ENCODE assay signal across 8 mouse cellular contexts in genomic region chr1:175625990-175626692, GRCm38 (mm10). TPM values are rescaled to one million over a fixed set of nuclear protein-coding genes. Genes with fewer than 3 reads are reported as not detected.
DNase-seq lines count a peak whose midpoint lies in the region; ATAC-seq and TF ChIP-seq lines count a peak whose summit lies in the region.

No protein-coding gene starts in this region.

- H3K4me3 ChIP-seq in heart, embryonic 16.5 days (ENCODE audit: low read length), result peak overlapping the region; percentile 91
- H3K4me3 ChIP-seq in liver, adult 2 months (ENCODE audit: insufficient read depth, low read depth, low read length), result peak overlapping the region; percentile 48; the same call in 1 of the 2 replicates
- peak overlapping the region; percentile 95 for H3K4me3 ChIP-seq in midbrain, postnatal 0 days (ENCODE audit: low read depth, low read length)

- H3K79me2 ChIP-seq in liver, adult 2 months (ENCODE audit: control insufficient read depth, insufficient read depth, low read length), result peaks cover 17% of the 10 kb centered on the region; the same call in 1 of the 2 replicates

- H3K27me3 ChIP-seq in heart, embryonic 16.5 days (ENCODE audit: control insufficient read depth, insufficient read depth, low read length), result no peaks in the 10 kb centered on the region
- H3K27me3 ChIP-seq in liver, adult 2 months (ENCODE audit: control insufficient read depth, insufficient read depth, low read length), result no peaks in the 10 kb centered on the region
- H3K27me3 ChIP-seq in midbrain, postnatal 0 days (ENCODE audit: insufficient read depth, low read length), result no peaks in the 10 kb centered on the region

- no peaks in the 10 kb centered on the region for H3K36me3 ChIP-seq in heart, embryonic 16.5 days (ENCODE audit: control insufficient read depth, insufficient read depth)
- peaks cover 4% of the 10 kb centered on the region; the same call in 1 of the 2 replicates for H3K36me3 ChIP-seq in liver, adult 2 months (ENCODE audit: control insufficient read depth, insufficient read depth, low read length)
- no peaks in the 10 kb centered on the region for H3K36me3 ChIP-seq in midbrain, postnatal 0 days (ENCODE audit: insufficient read depth, low read length)

- H3K9ac ChIP-seq in heart, embryonic 16.5 days (ENCODE audit: low read length), result peak overlapping the region; percentile 69
- no peak overlapping the region for H3K9ac ChIP-seq in liver, adult 2 months (ENCODE audit: low read depth, low read length)
- no peak overlapping the region for H3K9ac ChIP-seq in midbrain, postnatal 0 days (replicated peaks; ENCODE audit: low read length, poor library complexity, severe bottlenecking)

- H3K4me1 ChIP-seq in heart, embryonic 16.5 days (ENCODE audit: control insufficient read depth, insufficient read depth, low read length), result peaks cover 11% of the 10 kb centered on the region
- H3K4me1 ChIP-seq in liver, adult 2 months (ENCODE audit: control insufficient read depth, insufficient read depth, low read length), result peaks cover 15% of the 10 kb centered on the region
- peaks cover 4% of the 10 kb centered on the region; the same call in 1 of the 2 replicates for H3K4me1 ChIP-seq in midbrain, postnatal 0 days (ENCODE audit: insufficient read depth, low read length)

- ATAC-seq in heart, embryonic 16.5 days (replicated peaks; ENCODE audit: extremely low read depth, insufficient read depth, low FRiP score), result no peak
- peak; percentile 67 for ATAC-seq in midbrain, postnatal 0 days (ENCODE audit: low FRiP score)

- no peak for TF ChIP-seq POLR2A in liver, adult 2 months (IDR thresholded peaks at IDR 0.05; ENCODE audit: extremely low read depth, insufficient read depth, low read length)

- H3K9me3 ChIP-seq in heart, embryonic 16.5 days (replicated peaks; ENCODE audit: control insufficient read depth, low read length), result no peaks in the 10 kb centered on the region
- H3K9me3 ChIP-seq in midbrain, postnatal 0 days (ENCODE audit: low read length), result no peaks in the 10 kb centered on the region

- peak overlapping the region; percentile 84 for H3K27ac ChIP-seq in heart, embryonic 16.5 days (ENCODE audit: low read length)
- H3K27ac ChIP-seq in liver, adult 2 months (replicated peaks; ENCODE audit: insufficient read depth, low read depth, low read length), result peak overlapping the region; percentile 67
- no peak overlapping the region for H3K27ac ChIP-seq in midbrain, postnatal 0 days (ENCODE audit: low read depth, low read length)

- WGBS in heart, embryonic 16.5 days, result 75% methylated on average over 1 of the region's 1 CpGs
- WGBS in liver, adult 2 months, result 70% methylated on average over 1 of the region's 1 CpGs
- WGBS in midbrain, postnatal 0 days, result 97% methylated on average over 1 of the region's 1 CpGs

- peak overlapping the region; percentile 78 for H3K4me2 ChIP-seq in heart, embryonic 16.5 days (ENCODE audit: low read depth, low read length)
- H3K4me2 ChIP-seq in midbrain, postnatal 0 days (ENCODE audit: low read depth, low read length, poor library complexity, severe bottlenecking), result peak overlapping the region; percentile 65

- peak; percentile 55; the same call in 1 of the 2 replicates for TF ChIP-seq CTCF in liver, adult 2 months (IDR thresholded peaks at IDR 0.05; ENCODE audit: low read depth, low read length)
- TF ChIP-seq CTCF in midbrain, postnatal 0 days (IDR thresholded peaks at IDR 0.05), result peak; percentile 83

- DNase-seq in cerebellum, adult 9-11 months, result peak; percentile 38
- no peak for DNase-seq in cerebellum, adult 11-12 months
- peak; percentile 55 for DNase-seq in thymus, postnatal 14 days
- DNase-seq in thymus, adult 18-20 months, result no peak
- DNase-seq in liver, adult 2 months (ENCODE audit: extremely low read depth, low read depth, low spot score), result peak; percentile 71
- peak; percentile 57 for DNase-seq in midbrain, postnatal 0 days (ENCODE audit: low spot score)
- DNase-seq in frontal cortex, postnatal 36 days (ENCODE audit: low spot score in 2 of 2), result no peak

RNA-seq across cellular contexts. Expression of gene Fh1, which starts 0.7 kb away (rescaled TPM):
- polyA plus RNA-seq in heart, embryonic 16.5 days (2015; fragmentation: Nextera tagmentation; extraction: Ambion mirVana), result 301 and 326 TPM in 2 replicates
- 162 and 208 TPM in 2 replicates for total RNA-seq in liver, adult 2 months (2014; rRNA removed)
- polyA plus RNA-seq in liver, adult 2 months (2012; rRNA removed), result 58.5 and 67.7 TPM in 2 replicates
- 48.8 and 59.2 TPM in 2 replicates for total RNA-seq in midbrain, postnatal 0 days (2014; rRNA removed)
- 95.0 and 102 TPM in 2 replicates for polyA plus RNA-seq in midbrain, postnatal 0 days (2015; fragmentation: Nextera tagmentation; extraction: Ambion mirVana)

RNA-seq across cellular contexts. Expression of gene Kmo, which starts 6.0 kb away (rescaled TPM):
- polyA plus RNA-seq in heart, embryonic 16.5 days (2015; fragmentation: Nextera tagmentation; extraction: Ambion mirVana), result 0.10 and 0.38 TPM in 2 replicates
- 210 and 319 TPM in 2 replicates for total RNA-seq in liver, adult 2 months (2014; rRNA removed)
- polyA plus RNA-seq in liver, adult 2 months (2012; rRNA removed), result 64.7 and 69.1 TPM in 2 replicates
- not detected in 2 replicates for total RNA-seq in midbrain, postnatal 0 days (2014; rRNA removed)
- not detected in 2 replicates for polyA plus RNA-seq in midbrain, postnatal 0 days (2015; fragmentation: Nextera tagmentation; extraction: Ambion mirVana)

Comparison
In these comparisons a context has a peak if more than half of its experiments do, and no peak if none do; other contexts are left out.
1. DNase-seq: peak in cerebellum, adult 9-11 months (single experiment), thymus, postnatal 14 days (single experiment), liver, adult 2 months (single experiment) and midbrain, postnatal 0 days (single experiment); none in cerebellum, adult 11-12 months (single experiment), thymus, adult 18-20 months (0 of 2) and frontal cortex, postnatal 36 days (0 of 2).
2. RNA of gene Kmo, which starts 6.0 kb away (polyA plus RNA-seq): 64.7 to 69.1 TPM in liver, adult 2 months; 0.10 to 0.38 TPM in heart, embryonic 16.5 days and not detected in midbrain, postnatal 0 days; every median in the first group is over 10 times any median in the second.
3. Peak in every context shown above with its lines, with median percentiles within 50 percentile points of each other: H3K4me3 ChIP-seq.